Mouse (Mus musculus) CD4-positive, CD25-positive, alpha-beta regulatory T cell, adult 2 months (primary cell): ENCODE measurements around the gene Ints7.

ENCODE experiments used
- DNase-seq: peaks from one replicate; pipeline ENCODE4 v3.0.0-alpha.2; 2012; ENCODE audit warnings: low read depth, low spot score

Ints7 gene

DNA sequence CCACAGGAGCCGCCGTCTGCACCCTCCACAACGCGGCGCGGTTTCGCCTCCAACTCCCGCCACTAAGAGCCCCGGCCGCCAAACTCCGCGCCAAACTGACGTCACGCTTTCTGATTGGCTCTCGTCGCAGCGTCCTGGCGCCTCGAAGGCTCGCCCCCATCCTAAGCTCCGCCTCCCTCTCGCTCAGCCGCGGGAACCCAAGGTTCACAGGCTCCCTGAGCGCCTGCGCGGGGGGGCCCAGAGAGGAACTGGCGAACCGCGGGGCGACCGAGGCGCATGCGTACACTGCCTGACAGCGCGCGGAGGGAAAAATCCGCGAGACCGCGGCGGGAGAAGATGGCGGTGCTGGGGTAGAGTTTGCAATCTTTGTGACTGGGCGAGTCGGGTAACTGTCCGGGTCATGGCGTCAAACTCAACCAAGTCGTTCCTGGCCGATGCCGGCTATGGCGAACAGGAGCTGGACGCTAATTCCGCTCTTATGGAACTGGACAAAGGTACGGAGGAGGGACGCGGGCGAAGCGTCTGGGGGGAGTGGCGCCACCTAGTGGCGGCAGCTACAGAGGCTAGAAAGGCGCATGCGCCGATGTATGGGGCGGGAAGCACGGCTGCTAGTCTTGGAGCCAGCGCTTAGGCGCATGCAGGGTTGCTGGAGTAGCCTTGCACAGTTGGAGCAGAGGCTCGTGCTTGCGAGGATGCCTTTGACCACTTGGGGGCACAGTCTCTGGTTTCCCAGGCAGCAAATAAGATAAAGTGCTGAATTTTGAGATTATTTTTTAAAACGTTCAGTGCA is at the start of gene Ints7, which contains the start of gene Dtl:
TSS of gene Ints7 (plus strand) at position 179 of the 790 bp plus-strand sequence.
TSS of gene Dtl (minus strand) at position 87 of the 790 bp plus-strand sequence.
- peak; percentile 100 for DNase-seq

DNA sequence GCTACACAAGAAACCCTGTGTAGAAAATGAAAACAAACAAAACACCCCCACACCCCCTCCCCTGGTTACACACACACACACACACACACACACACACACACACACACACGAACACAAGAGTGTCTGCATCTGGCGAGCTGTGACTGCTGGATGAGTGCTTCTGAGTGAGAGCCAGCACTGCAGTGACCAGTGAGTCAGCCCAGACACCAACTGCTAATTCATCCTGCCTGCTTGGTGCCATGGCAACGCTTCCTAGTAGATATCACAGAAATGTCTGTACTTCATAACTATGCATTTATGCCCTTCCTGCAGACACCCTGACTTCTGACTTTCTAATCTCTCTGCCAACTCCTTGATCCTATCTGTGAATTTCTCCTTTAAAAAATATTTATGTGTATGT is 48.3 kb upstream of the Ints7 start:
- no peak for DNase-seq

DNA sequence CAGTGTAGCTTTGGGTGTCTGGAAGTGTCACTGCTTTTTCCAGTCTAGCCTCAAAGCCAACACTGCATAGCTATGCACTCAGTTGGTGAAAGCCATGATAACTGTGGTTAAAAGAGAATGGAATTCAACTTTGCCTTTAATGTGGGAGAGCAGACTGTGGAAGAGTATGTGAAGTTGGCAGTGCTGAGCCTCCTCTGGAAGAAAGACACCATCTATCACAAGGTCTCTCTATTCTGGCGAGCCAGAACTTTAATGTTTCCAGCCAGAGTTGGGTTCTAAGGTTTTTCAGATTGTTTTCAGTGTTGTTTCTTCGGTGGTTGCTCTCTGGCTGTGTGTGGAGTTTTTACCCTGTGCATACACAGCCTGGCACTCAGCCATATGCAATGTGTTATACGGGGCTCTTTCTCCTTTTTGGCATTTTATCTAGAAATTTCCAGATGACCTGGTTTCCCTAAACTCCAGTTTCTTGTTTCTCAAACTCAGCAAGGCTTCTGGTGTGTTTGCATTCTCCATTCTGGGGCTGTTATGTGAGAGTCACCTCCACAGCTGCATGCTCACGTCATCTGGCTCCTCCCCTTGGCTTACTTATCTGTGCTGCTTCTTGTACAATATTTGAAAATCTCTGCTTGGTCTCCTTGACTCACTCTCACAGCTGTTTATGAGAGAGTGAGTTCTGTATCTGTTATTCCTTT is 47.4 kb upstream of the Ints7 start:
- DNase-seq, result no peak

DNA sequence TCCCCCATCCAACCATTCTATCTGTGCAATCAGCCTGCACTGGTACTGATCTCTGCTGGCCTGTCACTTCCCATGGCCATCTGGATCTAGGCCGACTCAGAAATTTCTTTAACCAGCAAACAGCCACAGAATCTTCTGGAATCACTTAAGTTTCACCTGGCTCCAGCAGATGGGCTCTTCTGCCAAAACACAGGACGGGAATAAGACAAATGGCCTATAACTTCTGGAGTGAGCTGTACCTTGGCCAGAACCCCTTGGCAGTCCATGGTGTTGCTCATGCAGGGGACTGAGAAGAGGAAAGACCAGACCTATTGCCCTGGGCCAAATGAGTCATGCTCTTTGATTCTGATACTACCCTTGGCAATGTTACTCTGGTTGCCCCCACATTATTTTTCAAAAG is 46.0 kb upstream of the Ints7 start:
- no peak for DNase-seq

DNA sequence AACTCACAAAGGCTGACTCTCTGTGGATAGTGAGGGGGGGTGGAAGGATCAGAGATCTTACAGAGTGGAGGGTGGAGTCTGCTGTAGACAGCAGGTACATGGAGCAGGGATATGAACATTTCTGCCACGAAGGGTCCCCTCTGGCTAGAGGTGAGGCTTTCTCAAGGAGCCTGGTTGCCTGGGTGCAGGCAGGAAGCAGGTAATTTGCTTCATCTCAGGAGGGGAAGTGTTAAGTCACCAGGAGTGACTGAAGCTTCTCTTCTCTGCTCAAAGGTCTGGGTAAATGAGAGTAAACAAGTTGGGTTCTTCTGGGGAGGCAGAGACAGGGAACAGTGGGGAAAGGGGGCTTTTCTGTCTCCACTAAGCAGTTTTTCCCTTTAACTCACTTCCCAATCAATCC is 44.4 kb upstream of the Ints7 start:
- no peak for DNase-seq

DNA sequence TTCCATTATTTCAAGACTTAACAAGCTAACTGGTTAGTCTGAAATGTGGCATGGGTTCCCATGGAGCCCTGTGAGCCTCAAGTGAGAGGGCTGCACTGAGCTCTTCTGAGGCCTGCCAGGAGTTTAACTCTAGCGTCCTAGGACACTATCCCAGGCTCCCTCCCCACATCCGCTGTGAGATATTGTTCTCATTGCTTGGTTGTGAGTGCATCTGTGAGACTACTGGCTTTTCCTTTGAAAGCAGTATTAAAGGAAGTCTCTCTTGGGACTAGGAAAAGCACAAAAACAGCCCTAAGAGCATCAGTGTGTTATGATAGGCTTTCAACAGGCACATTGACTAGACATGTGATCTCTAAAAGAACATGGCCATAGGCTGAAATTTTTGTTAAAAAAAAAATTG is 40.5 kb upstream of the Ints7 start:
- no peak for DNase-seq

DNA sequence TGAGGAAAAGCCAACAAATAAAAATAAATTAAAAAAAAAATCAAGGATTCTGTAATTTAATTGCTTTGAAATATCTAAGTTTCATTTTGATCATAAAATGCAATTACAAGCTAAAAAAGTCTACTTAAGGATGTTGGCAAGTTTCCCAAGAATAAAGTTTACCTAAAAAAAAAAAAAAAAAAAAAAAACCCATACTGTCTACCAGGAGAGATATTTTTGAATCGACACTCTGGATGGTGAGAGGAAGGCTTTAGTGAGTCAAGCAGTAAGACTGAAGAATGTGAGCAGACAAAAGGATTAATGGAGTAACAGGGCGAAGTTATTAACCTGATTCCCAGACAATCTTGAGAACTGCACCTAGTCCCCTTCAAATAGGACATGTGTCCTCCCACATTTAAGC is 35.1 kb upstream of the Ints7 start:
- DNase-seq, result no peak

DNA sequence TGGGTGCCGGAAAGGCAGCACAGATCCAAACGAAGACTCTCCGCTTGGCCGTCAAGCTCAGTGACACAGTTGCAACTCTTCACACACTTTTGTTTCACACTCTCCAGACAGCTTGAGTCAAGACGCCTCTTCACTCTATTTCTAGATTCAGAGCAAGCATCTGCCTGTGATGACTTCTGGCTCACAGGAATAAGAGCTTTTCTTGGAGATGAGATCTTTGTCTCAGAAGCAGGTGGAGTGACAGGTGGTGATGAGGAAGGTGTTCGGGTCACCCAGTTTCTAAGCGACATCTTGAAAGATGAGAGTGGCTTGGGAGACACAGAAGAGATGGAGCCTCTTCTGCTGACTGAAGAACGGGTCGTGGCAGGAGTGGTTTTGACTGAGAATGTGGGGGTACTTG is 34.4 kb upstream of the Ints7 start:
- DNase-seq, result no peak

DNA sequence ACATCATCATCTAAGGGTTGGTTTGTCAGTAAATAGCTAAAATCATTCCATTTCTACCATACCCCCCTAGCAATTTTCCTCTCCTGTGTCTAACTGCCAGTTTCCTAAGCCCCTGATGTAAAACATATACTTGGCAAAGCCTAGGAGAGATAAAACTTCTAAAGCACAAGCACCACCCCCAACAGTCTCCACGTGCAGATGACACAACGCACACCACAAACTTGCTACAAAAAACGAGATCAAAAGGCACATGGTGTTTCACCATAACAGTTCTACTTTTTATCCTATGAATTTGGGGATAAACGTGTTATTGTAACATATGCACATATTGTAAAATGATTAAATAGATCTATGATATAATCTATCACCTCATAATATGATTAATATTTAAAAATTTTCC is 33.8 kb upstream of the Ints7 start:
- no peak for DNase-seq

DNA sequence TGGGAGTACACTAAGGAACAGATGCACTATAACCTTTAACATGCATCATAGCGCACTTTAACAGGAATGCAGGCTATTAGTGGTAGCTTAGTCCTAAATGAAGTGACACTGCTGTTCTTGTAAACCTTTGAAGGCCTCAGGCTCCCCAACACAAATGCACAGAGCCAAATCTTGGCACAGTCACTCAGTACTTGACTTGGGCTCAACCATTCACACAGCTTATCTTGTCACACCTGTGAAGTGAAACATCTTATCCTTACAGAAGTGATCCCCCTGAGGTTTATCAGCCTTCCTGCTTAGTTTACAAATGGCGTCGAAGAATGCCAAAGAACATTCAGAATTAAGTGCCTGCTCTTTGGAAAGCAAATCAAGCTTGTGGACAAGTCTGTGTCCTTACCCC is 31.7 kb upstream of the Ints7 start:
- DNase-seq, result no peak

DNA sequence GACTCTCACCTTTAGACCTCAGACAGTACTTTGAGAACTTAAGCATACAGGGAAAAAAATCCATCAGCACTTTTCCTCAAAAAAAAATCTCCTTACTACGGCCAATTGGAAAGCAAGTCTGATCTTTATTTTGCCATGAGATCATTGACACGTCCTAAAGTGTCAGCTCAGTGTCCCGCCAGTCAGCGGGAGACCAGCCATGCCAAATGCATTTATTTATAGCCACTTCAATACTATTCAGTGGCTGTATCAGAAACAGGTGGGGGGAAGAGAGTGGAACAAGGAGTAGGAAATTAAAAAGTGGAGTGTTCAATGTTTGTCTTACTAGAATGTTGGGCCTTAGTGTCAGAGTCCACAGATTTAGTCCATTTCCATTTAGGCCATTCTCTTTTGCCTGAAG is 24.6 kb upstream of the Ints7 start:
- no peak for DNase-seq

DNA sequence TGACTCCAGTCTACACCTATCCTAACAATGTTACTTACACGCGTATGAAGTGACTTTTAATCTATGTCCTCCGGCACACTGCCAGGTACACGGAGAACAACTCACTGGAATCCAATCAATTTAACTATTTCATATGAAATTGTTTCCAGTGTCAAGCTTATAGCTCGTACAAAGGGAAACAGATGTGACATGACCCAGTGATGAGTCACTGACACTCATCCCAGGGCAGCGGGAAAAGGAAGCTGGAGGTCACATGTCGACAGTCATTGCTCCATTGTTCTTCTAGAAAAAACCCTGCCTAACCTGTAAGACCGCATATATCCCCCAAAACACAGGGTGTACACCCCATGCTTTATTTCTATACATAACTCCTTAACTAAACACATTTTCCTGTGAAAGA is 18.3 kb upstream of the Ints7 start:
- no peak for DNase-seq

DNA sequence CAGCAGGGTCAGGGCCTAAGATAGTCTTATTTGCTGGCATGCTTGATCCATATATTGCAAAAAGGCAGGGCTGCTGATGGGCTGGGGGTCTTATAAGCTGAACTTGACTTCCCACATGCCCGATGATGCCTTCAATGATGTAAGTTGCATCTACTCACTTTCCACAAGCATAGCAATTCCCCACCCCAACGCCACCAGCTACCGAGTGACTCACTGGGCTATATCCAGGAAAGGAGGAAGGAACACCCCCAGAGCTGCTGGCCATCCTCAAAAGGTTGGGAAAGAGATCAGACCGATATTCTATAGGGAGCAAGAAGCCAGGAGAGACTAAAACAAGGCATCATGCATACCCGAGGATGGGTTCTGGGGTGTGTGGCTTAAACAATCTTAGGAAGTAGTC is 15.7 kb upstream of the Ints7 start:
- DNase-seq, result no peak

DNA sequence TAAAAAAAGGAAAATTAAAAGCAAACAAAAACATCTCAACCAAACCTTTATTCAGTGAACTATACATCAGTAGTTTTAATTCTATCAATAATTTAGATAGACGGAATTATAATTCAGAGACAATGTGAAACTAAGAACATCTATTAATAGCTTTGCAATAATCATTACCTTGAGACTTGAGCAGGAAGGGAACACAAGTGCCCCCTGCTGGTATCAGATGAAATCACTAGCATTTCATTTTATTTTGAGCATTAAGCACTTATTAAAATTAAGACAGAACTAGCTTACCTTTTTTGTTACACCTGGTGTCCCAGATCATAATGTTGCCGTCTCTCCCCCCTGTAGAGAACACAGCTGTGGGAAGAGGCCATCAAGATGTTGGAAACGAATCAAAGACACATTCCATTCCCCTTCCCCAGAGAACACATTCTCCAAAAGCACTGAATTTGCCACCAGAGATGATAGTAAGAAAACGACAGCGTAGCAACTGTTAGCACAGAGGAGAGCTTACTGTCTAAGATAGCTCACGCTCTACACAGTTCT is 12.5 kb upstream of the Ints7 start:
- DNase-seq, result peak; percentile 79

DNA sequence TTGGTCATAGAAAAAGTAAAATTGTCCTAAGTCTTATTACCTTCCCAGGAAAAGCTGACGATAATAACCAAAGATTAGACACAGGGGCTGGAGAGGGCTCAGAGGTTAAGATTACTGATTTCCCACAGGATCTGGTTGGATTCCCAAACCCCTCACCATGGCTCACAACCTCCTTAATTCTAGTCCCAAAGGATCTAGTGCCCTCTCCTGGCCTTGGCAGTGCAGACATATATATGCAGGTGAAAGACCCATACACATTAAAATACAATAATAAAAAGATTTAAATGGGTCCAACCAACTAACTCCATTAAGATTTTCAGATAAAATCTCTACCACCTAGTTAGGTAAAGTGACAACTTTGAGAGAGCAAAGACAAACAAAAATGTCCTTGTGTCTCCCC is 7.6 kb upstream of the Ints7 start:
- peak; percentile 27 for DNase-seq

DNA sequence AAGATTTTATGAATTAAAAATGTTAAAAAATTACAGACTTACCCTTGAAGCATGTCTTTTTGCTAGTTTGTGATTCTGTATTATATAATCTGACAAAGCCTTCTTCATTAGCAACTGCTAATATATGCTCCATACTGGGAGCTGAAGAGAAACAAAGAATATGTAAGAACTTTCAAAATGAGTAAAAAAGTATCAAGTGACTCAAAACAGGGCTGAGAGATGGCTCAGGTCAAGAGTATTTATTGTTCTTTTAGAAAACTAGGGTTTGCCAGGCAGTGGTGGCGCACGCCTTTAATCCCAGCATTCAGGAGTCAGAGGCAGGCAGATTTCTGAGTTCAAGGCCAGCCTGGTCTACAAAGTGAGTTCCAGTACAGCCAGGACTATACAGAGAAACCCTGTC is 5.8 kb upstream of the Ints7 start:
- no peak for DNase-seq

DNA sequence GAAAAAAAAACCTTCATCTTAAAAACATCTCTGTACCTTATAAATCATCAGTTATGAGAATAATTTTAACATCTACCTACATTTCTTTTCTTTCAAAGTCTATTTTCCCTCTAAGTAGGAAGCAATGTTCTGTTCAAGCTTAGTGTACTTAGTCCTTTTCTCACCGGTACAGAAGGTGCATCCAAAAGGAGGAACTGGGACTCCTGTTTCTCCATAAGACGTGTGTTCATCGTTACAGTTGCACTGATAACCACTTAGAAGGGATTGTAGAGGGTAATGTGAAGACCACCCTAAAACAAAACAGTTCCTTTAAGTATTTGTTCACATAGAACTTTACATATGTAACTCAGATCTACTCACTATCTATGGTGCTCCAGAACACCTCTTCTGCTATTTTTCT is 5.0 kb upstream of the Ints7 start:
- DNase-seq, result no peak

DNA sequence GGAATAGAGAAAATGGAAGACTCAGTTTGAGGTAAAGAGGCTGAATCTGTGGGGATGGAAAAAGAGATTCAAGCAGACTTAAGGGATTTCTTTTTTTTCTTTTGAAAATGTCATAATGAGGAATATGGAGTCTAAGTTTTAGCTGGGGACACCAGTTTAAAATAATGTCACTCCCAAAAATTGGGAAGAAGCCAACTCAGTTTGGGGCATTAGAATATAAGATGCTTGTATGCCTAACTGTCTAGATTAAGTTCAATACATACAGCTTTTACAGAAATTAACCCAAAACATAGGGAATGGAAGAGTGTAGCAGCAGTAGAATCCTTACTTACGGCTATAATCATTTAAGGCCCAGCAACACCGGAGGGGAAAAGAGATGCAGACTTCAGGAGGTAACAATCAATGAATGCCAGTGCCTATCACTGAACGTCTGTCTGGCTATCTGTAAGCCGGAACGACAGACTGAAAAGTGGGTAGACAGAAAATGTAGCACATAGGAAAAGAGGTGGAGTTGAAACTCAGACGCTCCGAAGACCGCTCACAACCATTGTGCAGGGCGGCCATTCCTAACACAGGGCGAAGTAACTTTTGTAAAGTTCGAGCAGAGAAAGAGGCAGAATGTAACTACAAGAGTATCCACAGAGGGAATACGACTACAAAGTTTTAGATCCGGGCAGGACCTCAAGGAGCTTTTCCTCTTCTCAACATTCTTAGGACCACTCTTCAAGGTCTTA is 1.4 kb upstream of the Ints7 start:
- peak; percentile 34 for DNase-seq

DNA sequence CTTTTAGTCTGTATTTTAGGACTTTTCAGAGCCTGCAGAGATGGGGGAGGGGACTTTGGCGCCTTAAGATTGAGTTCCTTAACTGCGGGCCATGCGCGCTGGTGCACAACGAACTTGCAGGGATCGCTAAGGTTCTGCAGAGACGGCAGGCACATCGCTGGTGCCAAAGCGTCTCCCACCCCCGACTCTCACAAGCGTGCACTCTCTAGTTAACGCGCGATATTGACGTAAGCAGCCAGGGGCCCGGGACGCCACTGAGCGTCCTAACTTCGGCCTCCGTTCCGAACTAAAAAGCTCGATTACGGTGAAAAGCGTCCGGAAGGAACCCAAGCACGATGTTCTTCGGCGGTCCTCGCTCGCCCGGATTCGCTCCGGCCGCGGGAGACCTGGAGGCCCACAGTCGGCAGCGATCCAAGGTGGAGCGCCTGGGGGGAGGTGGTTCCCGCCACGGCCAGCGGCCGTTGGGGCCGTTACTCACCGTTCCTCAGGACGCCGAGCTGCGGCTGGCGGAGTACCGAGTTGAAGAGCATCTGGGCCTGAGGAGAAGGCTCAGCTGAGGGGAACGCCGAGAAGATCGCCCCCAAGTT is 472 bp upstream of the Ints7 start:
- peak; percentile 74 for DNase-seq

DNA sequence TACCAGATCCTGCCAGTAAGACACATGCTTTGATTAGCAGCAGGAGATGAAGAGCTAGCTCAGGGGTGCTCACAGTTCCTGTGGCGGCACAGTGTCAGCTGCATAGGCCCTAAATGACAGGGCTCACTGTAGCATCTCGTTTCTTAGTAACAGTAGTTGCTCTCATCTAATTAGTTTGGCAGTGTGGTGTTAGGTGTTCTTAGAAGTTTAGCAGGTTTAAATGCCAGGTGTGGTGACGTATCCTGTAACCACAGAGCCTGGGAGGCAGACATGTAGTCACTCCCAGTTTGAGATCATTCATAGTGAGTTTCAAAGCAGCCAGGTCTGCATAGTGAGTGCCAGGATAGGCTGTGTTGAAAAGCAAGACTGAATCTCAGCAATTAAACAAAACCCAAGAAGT is 4.1 kb downstream of the Ints7 start:
- DNase-seq, result peak; percentile 65

DNA sequence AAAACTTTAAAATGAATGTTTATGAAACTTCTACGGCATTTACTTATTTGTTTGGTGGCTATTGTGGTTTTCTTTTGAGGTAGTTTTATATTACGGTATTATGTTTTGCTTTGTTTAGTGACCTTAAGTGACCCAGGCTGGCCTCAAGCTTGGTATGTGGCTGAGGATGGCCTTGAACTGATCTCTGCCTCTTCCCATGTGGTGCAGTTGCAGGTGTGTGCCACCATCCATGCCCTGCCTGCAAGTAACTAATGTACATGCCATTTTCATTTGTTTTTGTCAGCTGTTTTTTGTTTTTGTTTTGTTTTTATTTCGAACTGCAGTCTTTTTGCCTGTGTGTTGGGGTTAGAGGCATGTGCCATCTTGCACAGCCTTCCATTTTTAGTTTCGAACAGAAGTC is 6.2 kb downstream of the Ints7 start:
- no peak for DNase-seq

DNA sequence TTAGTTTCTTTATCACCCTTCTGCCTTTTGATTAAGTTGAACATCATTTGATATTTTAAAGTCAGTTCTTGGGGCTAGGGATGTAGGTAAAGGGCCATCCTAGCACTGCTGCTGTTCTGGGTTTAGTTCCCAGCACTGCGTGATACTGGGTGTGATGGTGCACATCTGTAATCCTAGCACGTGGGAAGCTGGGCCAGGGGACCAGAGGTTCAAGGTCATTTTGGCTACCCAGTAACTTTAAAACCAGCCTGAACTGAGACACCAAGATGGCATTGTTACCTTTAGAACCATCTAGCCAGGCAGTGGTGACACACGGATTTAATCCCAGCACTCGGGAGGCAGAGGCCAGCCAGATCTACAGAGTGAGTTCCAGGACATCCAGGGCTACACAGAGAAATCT is 8.4 kb downstream of the Ints7 start:
- DNase-seq, result no peak
